ENCODE assay signal across 15 mouse cellular contexts in genomic region chr8:11797128-11797527, GRCm38 (mm10). TPM values are rescaled to one million over a fixed set of nuclear protein-coding genes. Genes with fewer than 3 reads are reported as not detected.
DNase-seq lines count a peak whose midpoint lies in the region; ATAC-seq and TF ChIP-seq lines count a peak whose summit lies in the region.
"Had no signal": no experiment of that assay in that cellular context is flagged by ENCODE, and none has a peak within 500 bp of the region (broad histone marks: within the 10 kb centered on the region; RNA-seq: fewer than 3 reads in every experiment).

No protein-coding gene starts in this region.

- no peak for DNase-seq in heart, postnatal 25 days (ENCODE audit: low spot score)
- DNase-seq in lung, postnatal 10 days: peak; percentile 14
- DNase-seq in lung, adult 2 months: no peak
- no peak for DNase-seq in stomach, postnatal 0 days (ENCODE audit: low spot score)
- DNase-seq: cerebellum, adult 8-10 months; gastrocnemius, postnatal 25 days; right cerebral cortex, postnatal 14 days had no signal

- H3K4me3 ChIP-seq in heart, embryonic 13.5 days: no peak overlapping the region
- no peak overlapping the region for H3K4me3 ChIP-seq in lung, adult 2 months (replicated peaks; ENCODE audit: extremely low read depth, low read depth, low read length)
- H3K4me3 ChIP-seq in hindbrain, embryonic 15.5 days: no peak overlapping the region
- H3K4me3 ChIP-seq in stomach, postnatal 0 days (ENCODE audit: low read depth, low read length): no peak overlapping the region
- no peak overlapping the region for H3K4me3 ChIP-seq in intestine, postnatal 0 days (ENCODE audit: low read depth, low read length)
- H3K4me3 ChIP-seq: limb, embryonic 10.5 days; liver, embryonic 15.5 days; neural tube, embryonic 12.5 days had no signal

- no peak for TF ChIP-seq EP300 in stomach, postnatal 0 days (optimal IDR thresholded peaks at IDR 0.05)

- H3K9ac ChIP-seq in heart, embryonic 13.5 days: peak overlapping the region; percentile 37; the same call in 1 of the 2 replicates
- no peak overlapping the region for H3K9ac ChIP-seq in hindbrain, embryonic 15.5 days
- H3K9ac ChIP-seq in stomach, postnatal 0 days (ENCODE audit: low read length): no peak overlapping the region
- H3K9ac ChIP-seq in intestine, postnatal 0 days (ENCODE audit: low read depth, low read length): no peak overlapping the region
- H3K9ac ChIP-seq: liver, embryonic 15.5 days; neural tube, embryonic 12.5 days had no signal

- TF ChIP-seq CTCF in lung, adult 2 months (IDR thresholded peaks at IDR 0.05; ENCODE audit: insufficient read depth, low read length): no peak
- no peak for TF ChIP-seq CTCF in stomach, postnatal 0 days (IDR thresholded peaks at IDR 0.05; ENCODE audit: low read depth)
- no peak for TF ChIP-seq CTCF in intestine, postnatal 0 days (IDR thresholded peaks at IDR 0.05; ENCODE audit: low read depth)

- ATAC-seq in heart, embryonic 13.5 days (ENCODE audit: extremely low read depth, insufficient number of reproducible peaks, low FRiP score, low TSS enrichment): 0 out of 2 replicates have a peak, but pooled peaks have one; percentile 14
- ATAC-seq in hindbrain, embryonic 15.5 days (ENCODE audit: low FRiP score, low read depth): peak; percentile 71; the same call in 1 of the 2 replicates
- 0 out of 2 replicates have a peak, but pooled peaks have one; percentile 57 for ATAC-seq in stomach, postnatal 0 days (ENCODE audit: low FRiP score, low TSS enrichment)
- no peak for ATAC-seq in intestine, postnatal 0 days
- ATAC-seq: inflammation-experienced regulatory T-cells, adult 6 months had no signal

- H3K9me3 ChIP-seq in heart, embryonic 13.5 days: no peaks in the 10 kb centered on the region
- no peaks in the 10 kb centered on the region for H3K9me3 ChIP-seq in hindbrain, embryonic 15.5 days
- H3K9me3 ChIP-seq in stomach, postnatal 0 days (ENCODE audit: control insufficient read depth, low read length): no peaks in the 10 kb centered on the region
- no peaks in the 10 kb centered on the region for H3K9me3 ChIP-seq in intestine, postnatal 0 days (ENCODE audit: control insufficient read depth)
- H3K9me3 ChIP-seq: limb, embryonic 10.5 days; liver, embryonic 15.5 days; neural tube, embryonic 12.5 days had no signal

- no peak for TF ChIP-seq POLR2A in lung, adult 2 months (IDR thresholded peaks at IDR 0.05; ENCODE audit: borderline replicate concordance, extremely low read depth, low read depth, low read length)

- H3K27me3 ChIP-seq in heart, embryonic 13.5 days (replicated peaks): no peaks in the 10 kb centered on the region
- H3K27me3 ChIP-seq in hindbrain, embryonic 15.5 days: no peaks in the 10 kb centered on the region
- no peaks in the 10 kb centered on the region for H3K27me3 ChIP-seq in stomach, postnatal 0 days (ENCODE audit: control insufficient read depth, insufficient read depth, low read length)
- H3K27me3 ChIP-seq in intestine, postnatal 0 days (replicated peaks; ENCODE audit: control insufficient read depth, insufficient read depth, low read length): no peaks in the 10 kb centered on the region
- H3K27me3 ChIP-seq: liver, embryonic 15.5 days; neural tube, embryonic 12.5 days had no signal

- WGBS in heart, embryonic 13.5 days: 73% methylated on average over 8 of the region's 8 CpGs
- WGBS in lung, adult 2 months: 74% methylated on average over 8 of the region's 8 CpGs
- 67% methylated on average over 8 of the region's 8 CpGs for WGBS in hindbrain, embryonic 15.5 days
- 87% methylated on average over 8 of the region's 8 CpGs for WGBS in stomach, postnatal 0 days
- 84% methylated on average over 8 of the region's 8 CpGs for WGBS in intestine, postnatal 0 days

- H3K4me1 ChIP-seq in heart, embryonic 13.5 days: peaks cover 51% of the 10 kb centered on the region
- H3K4me1 ChIP-seq in lung, adult 2 months (ENCODE audit: control insufficient read depth, insufficient read depth, low read length): peaks cover 2% of the 10 kb centered on the region; the same call in 1 of the 2 replicates
- 0 out of 2 replicates have a peak, but pooled peaks cover 9% of the 10 kb centered on the region for H3K4me1 ChIP-seq in hindbrain, embryonic 15.5 days (replicated peaks)
- no peaks in the 10 kb centered on the region for H3K4me1 ChIP-seq in stomach, postnatal 0 days (replicated peaks; ENCODE audit: control insufficient read depth, insufficient read depth)
- H3K4me1 ChIP-seq in intestine, postnatal 0 days (replicated peaks; ENCODE audit: control insufficient read depth, insufficient read depth, low read length): no peaks in the 10 kb centered on the region; the same call in 1 of the 2 replicates
- H3K4me1 ChIP-seq: limb, embryonic 10.5 days had no signal

- H3K27ac ChIP-seq in heart, embryonic 13.5 days (replicated peaks): no peak overlapping the region; the same call in 1 of the 2 replicates
- 0 out of 2 replicates have a peak overlapping the region, but pooled peaks have one; percentile 23 for H3K27ac ChIP-seq in hindbrain, embryonic 15.5 days (replicated peaks)
- no peak overlapping the region for H3K27ac ChIP-seq in stomach, postnatal 0 days (replicated peaks)
- H3K27ac ChIP-seq in intestine, postnatal 0 days (ENCODE audit: low read depth, low read length): no peak overlapping the region
- H3K27ac ChIP-seq: limb, embryonic 10.5 days; liver, embryonic 15.5 days; neural tube, embryonic 12.5 days had no signal

- intact Hi-C loops in heart, postnatal 25 days (cut with DNase I): no loop called here

- H3K36me3 ChIP-seq in heart, embryonic 13.5 days: peaks cover 66% of the 10 kb centered on the region
- peaks cover 12% of the 10 kb centered on the region for H3K36me3 ChIP-seq in hindbrain, embryonic 15.5 days
- H3K36me3 ChIP-seq in stomach, postnatal 0 days (ENCODE audit: control insufficient read depth, insufficient read depth, low read length): peaks cover 8% of the 10 kb centered on the region
- H3K36me3 ChIP-seq in intestine, postnatal 0 days (ENCODE audit: control insufficient read depth, insufficient read depth): peaks cover 46% of the 10 kb centered on the region

- no peak overlapping the region for H3K4me2 ChIP-seq in heart, embryonic 13.5 days
- H3K4me2 ChIP-seq in hindbrain, embryonic 15.5 days: no peak overlapping the region
- no peak overlapping the region for H3K4me2 ChIP-seq in stomach, postnatal 0 days (replicated peaks; ENCODE audit: low read depth)
- H3K4me2 ChIP-seq in intestine, postnatal 0 days (replicated peaks; ENCODE audit: low read depth): no peak overlapping the region
- H3K4me2 ChIP-seq: liver, embryonic 15.5 days; neural tube, embryonic 12.5 days had no signal

RNA-seq across cellular contexts. Expression of gene Tex29, which starts 43.1 kb away (rescaled TPM):
- 0.48 and 0.51 TPM in 2 replicates for polyA plus RNA-seq in heart, embryonic 13.5 days (2015; fragmentation: Nextera tagmentation; extraction: Ambion mirVana)
- total RNA-seq in heart, postnatal 25 days (2021): under 1 TPM in 1 of 2 experiments, not detected in 1; 0.95 TPM
- not detected in 2 replicates for polyA plus RNA-seq in lung, adult 2 months (2012; rRNA removed)
- 0.28 and 0.32 TPM in 2 replicates for polyA plus RNA-seq in hindbrain, embryonic 15.5 days (2015; fragmentation: Nextera tagmentation; extraction: Ambion mirVana)
- not detected in 2 replicates for polyA plus RNA-seq in stomach, postnatal 0 days (2015; fragmentation: Nextera tagmentation; extraction: Ambion mirVana)
- polyA plus RNA-seq in intestine, postnatal 0 days (2015; fragmentation: Nextera tagmentation; extraction: Ambion mirVana): 0.27 and 0.38 TPM in 2 replicates
- total RNA-seq: gastrocnemius, postnatal 25 days; megakaryocyte progenitor cell, adult 5-6 weeks had no signal
- polyA plus RNA-seq: inflammation-experienced regulatory T-cells, adult 6 months; limb, embryonic 10.5 days; liver, embryonic 15.5 days had no signal
